Mouse (Mus musculus): Measurements from ENCODE around the gene Ndufb2. TPM values are rescaled to one million over a fixed set of nuclear protein-coding genes. Genes with fewer than 3 reads are reported as not detected.

The Ndufb2 gene
- polyA plus RNA-seq, 1 experiment from 2014 or later, result 228 TPM

GRCm38 (mm10) chr6:39555648-39555945 is 36.8 kb upstream of the Ndufb2 start:
- ATAC-seq (replicated peaks; ENCODE audit: insufficient number of reproducible peaks, low FRiP score, low TSS enrichment, low read depth), result no peak
- peaks cover 3% of the 10 kb centered on the region for H3K4me1 ChIP-seq (ENCODE audit: control insufficient read depth, insufficient read depth, low read length)
- DNase-seq (ENCODE audit: low spot score), result no peak
- H3K36me3 ChIP-seq (replicated peaks; ENCODE audit: control insufficient read depth, insufficient read depth, low read depth, low read length), result no peaks in the 10 kb centered on the region
- no peaks in the 10 kb centered on the region for H3K27me3 ChIP-seq (ENCODE audit: control insufficient read depth, insufficient read depth, low read length)
- H3K27ac ChIP-seq (replicated peaks; ENCODE audit: low read depth, low read length), result no peak overlapping the region
- WGBS, result 69% methylated on average over 2 of the region's 2 CpGs
- 0 out of 2 replicates have a peak overlapping the region, but pooled peaks have one; percentile 3 for H3K4me3 ChIP-seq (ENCODE audit: low read depth, low read length)
- H3K4me2 ChIP-seq (ENCODE audit: low read depth, low read length), result peak overlapping the region; percentile 69
- H3K9ac ChIP-seq (replicated peaks; ENCODE audit: low read length), result no peak overlapping the region
- no peaks in the 10 kb centered on the region for H3K9me3 ChIP-seq (replicated peaks; ENCODE audit: control insufficient read depth, low read length)

GRCm38 (mm10) chr6:39556900-39557659 is 35.3 kb upstream of the Ndufb2 start:
- Histone ChIP-seq H3K4me2 (ENCODE audit: low read depth, low read length) (peak overlapping the region; percentile 69), H3K9ac (replicated peaks; ENCODE audit: low read length) (peak overlapping the region; percentile 96), H3K27ac (replicated peaks; ENCODE audit: low read depth, low read length) (peak overlapping the region; percentile 92), H3K4me1 (ENCODE audit: control insufficient read depth, insufficient read depth, low read length) (peaks cover 3% of the 10 kb centered on the region), H3K4me3 (ENCODE audit: low read depth, low read length) (peak overlapping the region; percentile 88), H3K9me3 (replicated peaks; ENCODE audit: control insufficient read depth, low read length) (no peaks in the 10 kb centered on the region), H3K36me3 (replicated peaks; ENCODE audit: control insufficient read depth, insufficient read depth, low read depth, low read length) (no peaks in the 10 kb centered on the region), H3K27me3 (ENCODE audit: control insufficient read depth, insufficient read depth, low read length) (no peaks in the 10 kb centered on the region)
- DNase-seq (ENCODE audit: low spot score) (peak; percentile 59), ATAC-seq (replicated peaks; ENCODE audit: insufficient number of reproducible peaks, low FRiP score, low TSS enrichment, low read depth) (peak; percentile 71)
- WGBS, result under 1% methylated on average over 51 of the region's 54 CpGs

DNA sequence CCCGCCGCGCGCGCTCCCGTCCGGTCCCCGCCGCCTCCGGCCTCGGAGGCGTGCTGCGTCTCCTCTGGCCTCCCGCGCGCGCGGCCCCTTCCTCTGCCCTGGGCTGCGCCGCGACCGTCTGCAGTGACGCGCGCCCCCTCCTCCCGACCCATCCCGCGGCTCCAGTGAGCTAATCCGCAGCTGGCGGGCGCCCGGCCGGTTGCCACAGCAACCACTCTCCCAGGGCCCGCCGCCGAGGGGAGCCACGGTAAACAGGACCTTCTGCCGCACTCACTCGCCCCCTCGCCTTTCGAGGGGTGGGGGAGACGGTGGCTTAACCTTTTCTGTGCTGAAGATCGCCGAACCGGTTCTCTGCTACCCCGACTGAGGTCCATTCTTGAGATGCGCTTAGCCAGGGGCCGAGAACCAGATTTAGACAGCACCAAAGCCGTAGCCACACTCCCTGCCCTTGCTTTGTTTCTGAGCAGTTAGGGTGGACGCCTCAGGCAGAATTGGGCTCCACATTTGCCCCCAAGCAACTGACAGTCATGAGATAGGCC is 34.6 kb upstream of the Ndufb2 start, which contains the start of gene Dennd2a:
Dennd2a (minus strand) TSS at position 145 of the 539 bp plus-strand sequence.
- DNase-seq (ENCODE audit: low spot score) (peak; percentile 96), ATAC-seq (replicated peaks; ENCODE audit: insufficient number of reproducible peaks, low FRiP score, low TSS enrichment, low read depth) (peak; percentile 95)
- Histone ChIP-seq H3K9ac (replicated peaks; ENCODE audit: low read length) (peak within 1 kb of the TSS; percentile 96), H3K36me3 (replicated peaks; ENCODE audit: control insufficient read depth, insufficient read depth, low read depth, low read length) (no peaks in the 10 kb centered on the region), H3K27me3 (ENCODE audit: control insufficient read depth, insufficient read depth, low read length) (no peaks in the 10 kb centered on the region), H3K27ac (replicated peaks; ENCODE audit: low read depth, low read length) (peak within 1 kb of the TSS; percentile 92), H3K4me2 (ENCODE audit: low read depth, low read length) (peak within 1 kb of the TSS; percentile 69), H3K9me3 (replicated peaks; ENCODE audit: control insufficient read depth, low read length) (no peaks in the 10 kb centered on the region), H3K4me3 (ENCODE audit: low read depth, low read length) (peak within 1 kb of the TSS; percentile 88), H3K4me1 (ENCODE audit: control insufficient read depth, insufficient read depth, low read length) (peaks cover 3% of the 10 kb centered on the region)
- under 1% methylated on average over 30 of the region's 50 CpGs for WGBS

DNA sequence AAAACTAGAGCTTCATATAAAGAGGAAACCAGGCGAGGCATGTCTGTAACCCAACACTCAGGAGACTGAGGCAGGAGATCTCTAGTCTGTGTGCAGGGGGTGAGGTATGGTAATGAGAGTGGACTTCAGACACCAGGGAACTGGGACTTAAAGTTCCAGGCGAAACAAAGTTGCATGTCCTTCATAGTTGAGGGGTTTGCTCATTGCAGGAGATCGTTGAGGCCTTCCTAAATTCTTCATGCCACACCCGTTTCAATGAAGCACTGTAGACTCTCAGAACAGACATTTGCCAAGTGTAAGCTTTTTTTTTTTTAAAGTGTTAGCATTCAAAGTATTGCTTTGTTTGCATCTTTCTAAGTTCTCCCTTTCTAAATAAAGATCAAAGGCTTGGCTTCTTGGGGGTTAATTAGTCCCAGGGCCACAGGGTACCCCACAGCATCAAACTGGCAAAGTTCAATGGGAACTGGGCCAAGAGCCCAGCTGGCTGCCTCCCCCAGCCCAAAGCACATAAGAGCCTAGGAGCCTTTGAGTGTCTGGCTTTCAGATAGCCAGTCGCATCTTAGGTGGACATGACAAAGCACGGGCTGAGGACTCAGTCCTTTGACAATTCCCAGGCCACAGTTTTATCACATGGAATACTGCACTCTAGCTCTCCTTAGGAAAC is 33.0 kb upstream of the Ndufb2 start:
- Histone ChIP-seq H3K36me3 (replicated peaks; ENCODE audit: control insufficient read depth, insufficient read depth, low read depth, low read length) (no peaks in the 10 kb centered on the region), H3K27ac (replicated peaks; ENCODE audit: low read depth, low read length) (no peak overlapping the region), H3K4me1 (ENCODE audit: control insufficient read depth, insufficient read depth, low read length) (peaks cover 3% of the 10 kb centered on the region), H3K27me3 (ENCODE audit: control insufficient read depth, insufficient read depth, low read length) (no peaks in the 10 kb centered on the region), H3K9ac (replicated peaks; ENCODE audit: low read length) (no peak overlapping the region), H3K9me3 (replicated peaks; ENCODE audit: control insufficient read depth, low read length) (no peaks in the 10 kb centered on the region), H3K4me2 (ENCODE audit: low read depth, low read length) (no peak overlapping the region), H3K4me3 (ENCODE audit: low read depth, low read length) (no peak overlapping the region)
- ATAC-seq (replicated peaks; ENCODE audit: insufficient number of reproducible peaks, low FRiP score, low TSS enrichment, low read depth) (no peak), DNase-seq (ENCODE audit: low spot score) (no peak)
- WGBS, result 62% methylated on average over 6 of the region's 6 CpGs

DNA sequence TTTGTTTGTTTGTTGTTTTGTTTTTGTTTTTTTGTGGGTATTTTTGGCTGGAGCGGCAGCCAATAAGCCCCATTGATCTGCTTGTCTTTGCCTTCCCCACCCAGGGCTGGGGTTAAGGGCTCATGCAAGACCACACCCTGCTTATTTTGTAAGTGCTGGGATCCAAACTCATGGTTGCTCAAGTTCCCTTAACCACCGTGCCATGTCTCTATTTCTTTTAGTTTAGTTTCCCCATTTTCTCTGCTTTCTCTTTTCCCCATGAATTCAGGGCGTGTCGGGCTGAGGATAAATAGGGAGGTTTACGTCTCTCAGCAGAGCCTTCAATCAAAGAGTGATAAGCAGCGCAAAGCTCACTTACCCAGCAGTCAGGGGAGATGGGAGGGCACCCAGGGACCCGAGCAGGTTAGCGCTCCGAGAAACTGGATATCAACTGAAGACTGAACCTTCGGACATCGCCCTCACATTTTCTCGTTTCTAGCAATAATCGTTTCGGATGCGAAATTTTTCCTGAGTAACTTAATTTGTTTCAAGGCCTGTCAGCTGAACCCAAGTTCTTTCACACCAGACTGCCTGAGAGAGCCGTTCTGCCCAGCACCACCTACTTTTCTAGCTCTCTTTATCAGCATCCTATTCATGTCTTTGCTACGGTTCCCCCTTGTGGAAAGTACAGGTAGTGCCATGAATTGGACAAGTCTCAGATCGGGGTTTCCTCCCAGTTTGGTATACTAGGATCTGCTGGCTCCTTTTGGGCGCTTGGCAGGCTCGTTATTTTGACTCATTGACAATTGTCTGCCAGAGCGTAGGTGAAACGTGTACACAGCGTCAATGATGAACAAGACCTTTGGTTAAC is 30.0 kb upstream of the Ndufb2 start:
- peak; percentile 94 for DNase-seq (ENCODE audit: low spot score)
- Histone ChIP-seq H3K4me1 (ENCODE audit: control insufficient read depth, insufficient read depth, low read length) (peaks cover 3% of the 10 kb centered on the region; the same call in 1 of the 2 replicates), H3K4me3 (ENCODE audit: low read depth, low read length) (no peak overlapping the region), H3K4me2 (ENCODE audit: low read depth, low read length) (peak overlapping the region; percentile 11), H3K36me3 (replicated peaks; ENCODE audit: control insufficient read depth, insufficient read depth, low read depth, low read length) (no peaks in the 10 kb centered on the region), H3K27ac (replicated peaks; ENCODE audit: low read depth, low read length) (no peak overlapping the region), H3K9me3 (replicated peaks; ENCODE audit: control insufficient read depth, low read length) (no peaks in the 10 kb centered on the region), H3K27me3 (ENCODE audit: control insufficient read depth, insufficient read depth, low read length) (no peaks in the 10 kb centered on the region), H3K9ac (replicated peaks; ENCODE audit: low read length) (no peak overlapping the region)
- 17% methylated on average over 23 of the region's 23 CpGs for WGBS
- no peak; the same call in 1 of the 2 replicates for ATAC-seq (replicated peaks; ENCODE audit: insufficient number of reproducible peaks, low FRiP score, low TSS enrichment, low read depth)

DNA sequence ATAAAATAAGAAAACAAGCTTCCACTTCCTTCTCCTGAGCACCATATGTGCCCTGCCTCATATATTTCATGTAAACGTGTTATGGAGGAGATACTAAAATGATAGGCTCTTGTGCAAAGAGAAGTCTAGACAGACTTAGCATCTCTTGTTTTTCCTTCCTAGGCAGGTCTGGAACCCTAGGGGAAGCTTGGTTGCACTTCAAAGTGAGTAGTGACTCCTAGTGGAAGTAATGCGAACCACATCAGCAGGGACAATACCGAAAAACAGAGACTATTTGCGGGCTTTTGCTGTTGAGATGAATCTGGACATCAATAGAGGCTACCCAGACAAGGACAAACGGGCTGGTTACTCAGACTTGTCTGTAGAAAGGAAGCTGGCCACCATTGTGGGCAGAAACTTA is 24.8 kb upstream of the Ndufb2 start:
- no peaks in the 10 kb centered on the region for H3K36me3 ChIP-seq (replicated peaks; ENCODE audit: control insufficient read depth, insufficient read depth, low read depth, low read length)
- H3K9me3 ChIP-seq (replicated peaks; ENCODE audit: control insufficient read depth, low read length), result no peaks in the 10 kb centered on the region
- H3K4me1 ChIP-seq (ENCODE audit: control insufficient read depth, insufficient read depth, low read length), result no peaks in the 10 kb centered on the region
- DNase-seq (ENCODE audit: low spot score) (peak; percentile 78), ATAC-seq (replicated peaks; ENCODE audit: insufficient number of reproducible peaks, low FRiP score, low TSS enrichment, low read depth) (no peak)
- no peak overlapping the region for H3K4me3 ChIP-seq (ENCODE audit: low read depth, low read length)
- H3K4me2 ChIP-seq (ENCODE audit: low read depth, low read length), result no peak overlapping the region
- H3K9ac ChIP-seq (replicated peaks; ENCODE audit: low read length), result no peak overlapping the region
- H3K27ac ChIP-seq (replicated peaks; ENCODE audit: low read depth, low read length), result no peak overlapping the region
- H3K27me3 ChIP-seq (ENCODE audit: control insufficient read depth, insufficient read depth, low read length), result no peaks in the 10 kb centered on the region
- 14% methylated on average over 5 of the region's 5 CpGs for WGBS

GRCm38 (mm10) chr6:39570426-39570825 is 21.9 kb upstream of the Ndufb2 start:
- no peaks in the 10 kb centered on the region for H3K36me3 ChIP-seq (replicated peaks; ENCODE audit: control insufficient read depth, insufficient read depth, low read depth, low read length)

More at GRCm38 (mm10) chr6:39570426-39570825, 21.9 kb upstream of the Ndufb2 start:
- H3K9ac ChIP-seq (replicated peaks; ENCODE audit: low read length), result no peak overlapping the region
- 80% methylated on average over 3 of the region's 3 CpGs for WGBS
- H3K9me3 ChIP-seq (replicated peaks; ENCODE audit: control insufficient read depth, low read length), result no peaks in the 10 kb centered on the region
- H3K4me1 ChIP-seq (ENCODE audit: control insufficient read depth, insufficient read depth, low read length), result peaks cover 3% of the 10 kb centered on the region; the same call in 1 of the 2 replicates
- H3K4me2 ChIP-seq (ENCODE audit: low read depth, low read length), result no peak overlapping the region
- DNase-seq (ENCODE audit: low spot score) (no peak), ATAC-seq (replicated peaks; ENCODE audit: insufficient number of reproducible peaks, low FRiP score, low TSS enrichment, low read depth) (no peak)
- no peak overlapping the region for H3K4me3 ChIP-seq (ENCODE audit: low read depth, low read length)
- H3K27me3 ChIP-seq (ENCODE audit: control insufficient read depth, insufficient read depth, low read length), result no peaks in the 10 kb centered on the region
- H3K27ac ChIP-seq (replicated peaks; ENCODE audit: low read depth, low read length), result no peak overlapping the region

Measured in embryonic facial prominence, embryonic 11.5 days (tissue).